8 mouse cellular contexts compared by ENCODE assay signal in genomic region chr4:150372631-150373041, GRCm38 (mm10).
DNase-seq lines count a peak whose midpoint lies in the region; ATAC-seq and TF ChIP-seq lines count a peak whose summit lies in the region.

No protein-coding gene starts in this region.

- no peaks in the 10 kb centered on the region for H3K9me3 ChIP-seq in heart, embryonic 13.5 days
- no peaks in the 10 kb centered on the region for H3K9me3 ChIP-seq in hindbrain, embryonic 15.5 days
- no peaks in the 10 kb centered on the region for H3K9me3 ChIP-seq in midbrain, postnatal 0 days (ENCODE audit: low read length)

- no peak for ATAC-seq in heart, embryonic 13.5 days (ENCODE audit: extremely low read depth, insufficient number of reproducible peaks, low FRiP score, low TSS enrichment)
- ATAC-seq in hindbrain, embryonic 15.5 days (ENCODE audit: low FRiP score, low read depth) = 0 out of 2 replicates have a peak, but pooled peaks have one; percentile 13
- no peak for ATAC-seq in midbrain, postnatal 0 days (ENCODE audit: low FRiP score)

- no peaks in the 10 kb centered on the region for H3K36me3 ChIP-seq in heart, embryonic 13.5 days
- no peaks in the 10 kb centered on the region for H3K36me3 ChIP-seq in hindbrain, embryonic 15.5 days
- H3K36me3 ChIP-seq in midbrain, postnatal 0 days (ENCODE audit: insufficient read depth, low read length) = no peaks in the 10 kb centered on the region

- no peaks in the 10 kb centered on the region for H3K27me3 ChIP-seq in heart, embryonic 13.5 days (replicated peaks)
- H3K27me3 ChIP-seq in hindbrain, embryonic 15.5 days = no peaks in the 10 kb centered on the region
- no peaks in the 10 kb centered on the region for H3K27me3 ChIP-seq in midbrain, postnatal 0 days (ENCODE audit: insufficient read depth, low read length)

- TF ChIP-seq POLR2A in brain, embryonic 14.5 days (IDR thresholded peaks at IDR 0.05; ENCODE audit: borderline replicate concordance, extremely low read depth, insufficient read depth, insufficient read length, poor library complexity, severe bottlenecking) = no peak

- peak overlapping the region; percentile 76 for H3K4me3 ChIP-seq in heart, embryonic 13.5 days
- peak overlapping the region; percentile 52 for H3K4me3 ChIP-seq in hindbrain, embryonic 15.5 days
- peak overlapping the region; percentile 52; the same call in 1 of the 2 replicates for H3K4me3 ChIP-seq in midbrain, postnatal 0 days (ENCODE audit: low read depth, low read length)

- peak overlapping the region; percentile 89 for H3K4me2 ChIP-seq in heart, embryonic 13.5 days
- H3K4me2 ChIP-seq in hindbrain, embryonic 15.5 days = peak overlapping the region; percentile 96
- H3K4me2 ChIP-seq in midbrain, postnatal 0 days (ENCODE audit: low read depth, low read length, poor library complexity, severe bottlenecking) = peak overlapping the region; percentile 91

- H3K9ac ChIP-seq in heart, embryonic 13.5 days = peak overlapping the region; percentile 89
- H3K9ac ChIP-seq in hindbrain, embryonic 15.5 days = peak overlapping the region; percentile 57
- H3K9ac ChIP-seq in midbrain, postnatal 0 days (replicated peaks; ENCODE audit: low read length, poor library complexity, severe bottlenecking) = no peak overlapping the region

- H3K27ac ChIP-seq in heart, embryonic 13.5 days (replicated peaks) = peak overlapping the region; percentile 92
- peak overlapping the region; percentile 89 for H3K27ac ChIP-seq in hindbrain, embryonic 15.5 days (replicated peaks)
- H3K27ac ChIP-seq in midbrain, postnatal 0 days (ENCODE audit: low read depth, low read length) = no peak overlapping the region

- H3K4me1 ChIP-seq in heart, embryonic 13.5 days = peaks cover 80% of the 10 kb centered on the region
- H3K4me1 ChIP-seq in hindbrain, embryonic 15.5 days (replicated peaks) = peaks cover 77% of the 10 kb centered on the region
- H3K4me1 ChIP-seq in midbrain, postnatal 0 days (ENCODE audit: insufficient read depth, low read length) = peaks cover 14% of the 10 kb centered on the region; the same call in 1 of the 2 replicates

- 6% methylated on average over 3 of the region's 3 CpGs for WGBS in heart, embryonic 13.5 days
- WGBS in hindbrain, embryonic 15.5 days = 0% methylated on average over 3 of the region's 3 CpGs
- 5% methylated on average over 3 of the region's 3 CpGs for WGBS in midbrain, postnatal 0 days

- DNase-seq in heart, postnatal 4 days = no peak
- DNase-seq in brain, embryonic 14.5 days (ENCODE audit: low read depth) = peak; percentile 73
- no peak for DNase-seq in midbrain, postnatal 0 days (ENCODE audit: low spot score)
- no peak for DNase-seq in urinary bladder, postnatal 10 days (ENCODE audit: low spot score)
- DNase-seq in layer of hippocampus, postnatal 36 days = no peak
- no peak for DNase-seq in kidney, postnatal 36 days

- no peak for TF ChIP-seq CTCF in brain, embryonic 14.5 days (IDR thresholded peaks at IDR 0.05; ENCODE audit: borderline replicate concordance, extremely low read depth, insufficient read depth, insufficient read length)
- no peak for TF ChIP-seq CTCF in midbrain, postnatal 0 days (IDR thresholded peaks at IDR 0.05)
